Mouse (Mus musculus): ENCODE measurements at regions not wholly inside any gene's neighbourhood (a gene's known extent, or its start where the extent isn't known, plus 50 kb on each side); places are given as distances from the start of the nearest gene placed in this dataset.
A peak's percentile ranks its signal among the peaks of the same experiment; 100 is the strongest.

GRCm38 (mm10) chr7:36133658-36134143, 330.9 kb upstream of the Zfp507 start:
- no peak for DNase-seq (ENCODE audit: low spot score)
- Histone ChIP-seq H3K4me1 (peaks cover 60% of the 10 kb centered on the region), H3K27me3 (ENCODE audit: low read depth, poor library complexity, severe bottlenecking) (no peaks in the 10 kb centered on the region), H3K36me3 (no peaks in the 10 kb centered on the region), H3K9me3 (replicated peaks) (no peaks in the 10 kb centered on the region), H3K27ac (peak overlapping the region; percentile 79), H3K4me3 (no peak overlapping the region)
- WGBS = 8% methylated on average over 8 of the region's 8 CpGs

- DNase-seq (ENCODE audit: low spot score) = no peak
- Histone ChIP-seq H3K27ac (no peak overlapping the region), H3K4me1 (peaks cover 60% of the 10 kb centered on the region), H3K27me3 (ENCODE audit: low read depth, poor library complexity, severe bottlenecking) (no peaks in the 10 kb centered on the region), H3K4me3 (no peak overlapping the region), H3K9me3 (replicated peaks) (no peaks in the 10 kb centered on the region), H3K36me3 (no peaks in the 10 kb centered on the region)
- WGBS = 84% methylated on average over 11 of the region's 11 CpGs
Measured at GRCm38 (mm10) chr7:36133026-36133425, 330.2 kb upstream of the Zfp507 start.

- H3K27me3 ChIP-seq (ENCODE audit: low read depth, poor library complexity, severe bottlenecking) = no peaks in the 10 kb centered on the region
- DNase-seq (ENCODE audit: low spot score) = no peak
- H3K4me3 ChIP-seq = no peak overlapping the region
- no peaks in the 10 kb centered on the region for H3K36me3 ChIP-seq
- peaks cover 60% of the 10 kb centered on the region for H3K4me1 ChIP-seq
- H3K27ac ChIP-seq = peak overlapping the region; percentile 51; the same call in 1 of the 2 replicates
- no peaks in the 10 kb centered on the region for H3K9me3 ChIP-seq (replicated peaks)
- WGBS = 38% methylated on average over 1 of the region's 1 CpGs
Measured at GRCm38 (mm10) chr7:36132569-36132968, 329.8 kb upstream of the Zfp507 start.

- no peaks in the 10 kb centered on the region for H3K27me3 ChIP-seq (ENCODE audit: low read depth, poor library complexity, severe bottlenecking)
- no peak overlapping the region for H3K4me3 ChIP-seq
- 89% methylated on average over 4 of the region's 4 CpGs for WGBS
- H3K27ac ChIP-seq = no peak overlapping the region
- no peaks in the 10 kb centered on the region for H3K9me3 ChIP-seq (replicated peaks)
- no peaks in the 10 kb centered on the region for H3K36me3 ChIP-seq
- H3K4me1 ChIP-seq = peaks cover 19% of the 10 kb centered on the region
- no peak for DNase-seq (ENCODE audit: low spot score)
Measured at GRCm38 (mm10) chr7:36097054-36097453, 294.3 kb upstream of the Zfp507 start.

- no peak overlapping the region for H3K4me3 ChIP-seq
- peak; percentile 39 for DNase-seq (ENCODE audit: low spot score)
- H3K27me3 ChIP-seq (ENCODE audit: low read depth, poor library complexity, severe bottlenecking) = no peaks in the 10 kb centered on the region
- 62% methylated on average over 20 of the region's 20 CpGs for WGBS
- H3K4me1 ChIP-seq = peaks cover 17% of the 10 kb centered on the region
- no peaks in the 10 kb centered on the region for H3K9me3 ChIP-seq (replicated peaks)
- no peaks in the 10 kb centered on the region for H3K36me3 ChIP-seq
- peak overlapping the region; percentile 46; the same call in 1 of the 2 replicates for H3K27ac ChIP-seq
Measured at GRCm38 (mm10) chr7:36095258-36096130, 292.7 kb upstream of the Zfp507 start.

- no peaks in the 10 kb centered on the region for H3K9me3 ChIP-seq (replicated peaks)
- WGBS = 78% methylated on average over 9 of the region's 9 CpGs
- no peaks in the 10 kb centered on the region for H3K36me3 ChIP-seq
- peak overlapping the region; percentile 64; the same call in 1 of the 2 replicates for H3K27ac ChIP-seq
- no peak overlapping the region for H3K4me3 ChIP-seq
- H3K4me1 ChIP-seq = peaks cover 21% of the 10 kb centered on the region
- no peak for DNase-seq (ENCODE audit: low spot score)
- H3K27me3 ChIP-seq (ENCODE audit: low read depth, poor library complexity, severe bottlenecking) = no peaks in the 10 kb centered on the region
Measured at GRCm38 (mm10) chr7:36091132-36091531, 288.3 kb upstream of the Zfp507 start.

GRCm38 (mm10) chr7:36090291-36091123, 287.7 kb upstream of the Zfp507 start:
- Histone ChIP-seq H3K4me1 (peaks cover 23% of the 10 kb centered on the region), H3K27ac (peak overlapping the region; percentile 64), H3K4me3 (no peak overlapping the region), H3K9me3 (replicated peaks) (no peaks in the 10 kb centered on the region), H3K36me3 (no peaks in the 10 kb centered on the region), H3K27me3 (ENCODE audit: low read depth, poor library complexity, severe bottlenecking) (no peaks in the 10 kb centered on the region)
- DNase-seq (ENCODE audit: low spot score) = no peak
- WGBS = 42% methylated on average over 22 of the region's 22 CpGs

GRCm38 (mm10) chr7:36087598-36087997, 284.8 kb upstream of the Zfp507 start:
- no peaks in the 10 kb centered on the region for H3K36me3 ChIP-seq
- no peak for DNase-seq (ENCODE audit: low spot score)
- H3K4me1 ChIP-seq = peaks cover 16% of the 10 kb centered on the region
- WGBS = 95% methylated on average over 6 of the region's 6 CpGs
- no peak overlapping the region for H3K4me3 ChIP-seq
- no peaks in the 10 kb centered on the region for H3K9me3 ChIP-seq (replicated peaks)
- H3K27ac ChIP-seq = no peak overlapping the region
- no peaks in the 10 kb centered on the region for H3K27me3 ChIP-seq (ENCODE audit: low read depth, poor library complexity, severe bottlenecking)

- Histone ChIP-seq H3K36me3 (no peaks in the 10 kb centered on the region), H3K4me3 (no peak overlapping the region), H3K27me3 (ENCODE audit: low read depth, poor library complexity, severe bottlenecking) (peaks cover 3% of the 10 kb centered on the region; the same call in 1 of the 2 replicates), H3K4me1 (peaks cover 50% of the 10 kb centered on the region), H3K9me3 (replicated peaks) (no peaks in the 10 kb centered on the region), H3K27ac (no peak overlapping the region)
- no peak for DNase-seq (ENCODE audit: low spot score)
- 56% methylated on average over 6 of the region's 6 CpGs for WGBS
Measured at GRCm38 (mm10) chr7:36078666-36079065, 275.9 kb upstream of the Zfp507 start.

GRCm38 (mm10) chr7:36078089-36078654, 275.4 kb upstream of the Zfp507 start:
- H3K27ac ChIP-seq = no peak overlapping the region
- H3K36me3 ChIP-seq = no peaks in the 10 kb centered on the region
- no peak for DNase-seq (ENCODE audit: low spot score)
- peaks cover 7% of the 10 kb centered on the region; the same call in 1 of the 2 replicates for H3K27me3 ChIP-seq (ENCODE audit: low read depth, poor library complexity, severe bottlenecking)
- H3K9me3 ChIP-seq (replicated peaks) = no peaks in the 10 kb centered on the region
- H3K4me1 ChIP-seq = peaks cover 55% of the 10 kb centered on the region
- WGBS = 60% methylated on average over 11 of the region's 11 CpGs
- no peak overlapping the region for H3K4me3 ChIP-seq

GRCm38 (mm10) chr7:36077271-36077670, 274.5 kb upstream of the Zfp507 start:
- no peaks in the 10 kb centered on the region for H3K9me3 ChIP-seq (replicated peaks)
- H3K4me1 ChIP-seq = peaks cover 62% of the 10 kb centered on the region
- H3K27ac ChIP-seq = no peak overlapping the region
- peaks cover 15% of the 10 kb centered on the region; the same call in 1 of the 2 replicates for H3K27me3 ChIP-seq (ENCODE audit: low read depth, poor library complexity, severe bottlenecking)
- no peak overlapping the region for H3K4me3 ChIP-seq
- no peak for DNase-seq (ENCODE audit: low spot score)
- WGBS = 66% methylated on average over 2 of the region's 2 CpGs
- no peaks in the 10 kb centered on the region for H3K36me3 ChIP-seq

- Histone ChIP-seq H3K4me3 (peak overlapping the region; percentile 30), H3K27ac (peak overlapping the region; percentile 81), H3K36me3 (no peaks in the 10 kb centered on the region), H3K9me3 (replicated peaks) (no peaks in the 10 kb centered on the region), H3K27me3 (ENCODE audit: low read depth, poor library complexity, severe bottlenecking) (peaks cover 18% of the 10 kb centered on the region; the same call in 1 of the 2 replicates), H3K4me1 (peaks cover 66% of the 10 kb centered on the region)
- peak; percentile 56 for DNase-seq (ENCODE audit: low spot score)
- WGBS = under 1% methylated on average over 11 of the region's 11 CpGs
Measured at GRCm38 (mm10) chr7:36076021-36076441, 273.2 kb upstream of the Zfp507 start.
